Mouse (Mus musculus): Measurements from ENCODE around the gene Hbb-bs. TPM values are rescaled to one million over a fixed set of nuclear protein-coding genes. Genes with fewer than 3 reads are reported as not detected.
"Not testable (repeated sequence)": the region's sequence is repeated elsewhere in the genome, so short reads cannot be mapped to it uniquely, and the experiment has no call there.

Gene Hbb-bs
- total RNA-seq, 1 experiment from 2014 or later = 47.4 TPM

- ATAC-seq (replicated peaks in 1 of 2; ENCODE audit: insufficient read depth in 1 of 2, low FRiP score in 2 of 2, low TSS enrichment in 1 of 2, low read depth in 1 of 2, poor library complexity in 2 of 2, severe bottlenecking in 2 of 2) = not testable (repeated sequence)
These were observed 12.8 kb downstream of the Hbb-bs start for GRCm38 (mm10) chr7:103815085-103815484.

GRCm38 (mm10) chr7:103813766-103814165 lies 14.1 kb downstream of the Hbb-bs start, which contains the start of gene Hbb-bt:
Gene Hbb-bt (minus strand): TSS chr7:103813996.
- ATAC-seq (replicated peaks in 1 of 2; ENCODE audit: insufficient read depth in 1 of 2, low FRiP score in 2 of 2, low TSS enrichment in 1 of 2, low read depth in 1 of 2, poor library complexity in 2 of 2, severe bottlenecking in 2 of 2) = no peak

GRCm38 (mm10) chr7:103813152-103813551 lies 14.7 kb downstream of the Hbb-bs start:
- peak in 1 of 2 experiments; percentile 5; a peak in 1 of 4 replicates for ATAC-seq (replicated peaks in 1 of 2; ENCODE audit: insufficient read depth in 1 of 2, low FRiP score in 2 of 2, low TSS enrichment in 1 of 2, low read depth in 1 of 2, poor library complexity in 2 of 2, severe bottlenecking in 2 of 2)

GRCm38 (mm10) chr7:103812174-103812573 lies 15.7 kb downstream of the Hbb-bs start:
- ATAC-seq (replicated peaks in 1 of 2; ENCODE audit: insufficient read depth in 1 of 2, low FRiP score in 2 of 2, low TSS enrichment in 1 of 2, low read depth in 1 of 2, poor library complexity in 2 of 2, severe bottlenecking in 2 of 2) = peak; percentile 55 to 78

GRCm38 (mm10) chr7:103811223-103811845 lies 16.6 kb downstream of the Hbb-bs start:
- ATAC-seq (replicated peaks in 1 of 2; ENCODE audit: insufficient read depth in 1 of 2, low FRiP score in 2 of 2, low TSS enrichment in 1 of 2, low read depth in 1 of 2, poor library complexity in 2 of 2, severe bottlenecking in 2 of 2) = no peak

GRCm38 (mm10) chr7:103810746-103811145 lies 17.1 kb downstream of the Hbb-bs start:
- no peak for ATAC-seq (replicated peaks in 1 of 2; ENCODE audit: insufficient read depth in 1 of 2, low FRiP score in 2 of 2, low TSS enrichment in 1 of 2, low read depth in 1 of 2, poor library complexity in 2 of 2, severe bottlenecking in 2 of 2)

- ATAC-seq (replicated peaks in 1 of 2; ENCODE audit: insufficient read depth in 1 of 2, low FRiP score in 2 of 2, low TSS enrichment in 1 of 2, low read depth in 1 of 2, poor library complexity in 2 of 2, severe bottlenecking in 2 of 2) = no peak
These were observed 17.6 kb downstream of the Hbb-bs start for GRCm38 (mm10) chr7:103810296-103810695.

- ATAC-seq (replicated peaks in 1 of 2; ENCODE audit: insufficient read depth in 1 of 2, low FRiP score in 2 of 2, low TSS enrichment in 1 of 2, low read depth in 1 of 2, poor library complexity in 2 of 2, severe bottlenecking in 2 of 2) = no peak
These were observed 18.1 kb downstream of the Hbb-bs start for GRCm38 (mm10) chr7:103809801-103810155.

GRCm38 (mm10) chr7:103808971-103809800 lies 18.7 kb downstream of the Hbb-bs start:
- ATAC-seq (replicated peaks in 1 of 2; ENCODE audit: insufficient read depth in 1 of 2, low FRiP score in 2 of 2, low TSS enrichment in 1 of 2, low read depth in 1 of 2, poor library complexity in 2 of 2, severe bottlenecking in 2 of 2) = peak; percentile 73 to 81

GRCm38 (mm10) chr7:103808120-103808519 lies 19.8 kb downstream of the Hbb-bs start:
- not testable (repeated sequence) for ATAC-seq (replicated peaks in 1 of 2; ENCODE audit: insufficient read depth in 1 of 2, low FRiP score in 2 of 2, low TSS enrichment in 1 of 2, low read depth in 1 of 2, poor library complexity in 2 of 2, severe bottlenecking in 2 of 2)

GRCm38 (mm10) chr7:103806856-103807255 lies 21.0 kb downstream of the Hbb-bs start:
- peak; percentile 50 to 62; a peak in 3 of 4 replicates for ATAC-seq (replicated peaks in 1 of 2; ENCODE audit: insufficient read depth in 1 of 2, low FRiP score in 2 of 2, low TSS enrichment in 1 of 2, low read depth in 1 of 2, poor library complexity in 2 of 2, severe bottlenecking in 2 of 2)

GRCm38 (mm10) chr7:103792669-103793388 lies 35.1 kb downstream of the Hbb-bs start:
- peak; percentile 62 to 76 for ATAC-seq (replicated peaks in 1 of 2; ENCODE audit: insufficient read depth in 1 of 2, low FRiP score in 2 of 2, low TSS enrichment in 1 of 2, low read depth in 1 of 2, poor library complexity in 2 of 2, severe bottlenecking in 2 of 2)

GRCm38 (mm10) chr7:103791721-103792120 lies 36.2 kb downstream of the Hbb-bs start, which contains the start of gene Olfr67:
Gene Olfr67 (minus strand): TSS chr7:103791821.
- no peak for ATAC-seq (replicated peaks in 1 of 2; ENCODE audit: insufficient read depth in 1 of 2, low FRiP score in 2 of 2, low TSS enrichment in 1 of 2, low read depth in 1 of 2, poor library complexity in 2 of 2, severe bottlenecking in 2 of 2)

- ATAC-seq (replicated peaks in 1 of 2; ENCODE audit: insufficient read depth in 1 of 2, low FRiP score in 2 of 2, low TSS enrichment in 1 of 2, low read depth in 1 of 2, poor library complexity in 2 of 2, severe bottlenecking in 2 of 2) = no peak
These were observed 48.3 kb downstream of the Hbb-bs start, which contains the start of gene Olfr68 for GRCm38 (mm10) chr7:103779598-103779997. Gene Olfr68 (minus strand): TSS chr7:103779698.

- ATAC-seq (replicated peaks in 1 of 2; ENCODE audit: insufficient read depth in 1 of 2, low FRiP score in 2 of 2, low TSS enrichment in 1 of 2, low read depth in 1 of 2, poor library complexity in 2 of 2, severe bottlenecking in 2 of 2) = 0 out of 4 replicates have a peak, but pooled peaks of 1 of the 2 experiments have one; percentile 21
These were observed 50.2 kb downstream of the Hbb-bs start for GRCm38 (mm10) chr7:103777652-103778051.
